Mouse (Mus musculus) forebrain, embryonic 10.5 days (tissue): ENCODE data around the gene Yif1a. TPM values are rescaled to one million over a fixed set of nuclear protein-coding genes. Genes with fewer than 3 reads are reported as not detected.
A peak's percentile ranks its signal among the peaks of the same experiment; 100 is the strongest.

Experiments
- DNase-seq: peaks from one replicate; pipeline ENCODE4 v3.0.0-alpha.2; 2017; ENCODE audit warnings: low spot score; ENCODE audit errors: extremely low spot score
- H3K27ac ChIP-seq: fragments of 300-500 bp; sonication (generic); 2 replicates; pipeline ENCODE4 v1.5.1; 2016; ENCODE audit warnings: mild to moderate bottlenecking
- H3K27me3 ChIP-seq: fragments of 300-500 bp; sonication (generic); 2 replicates; pipeline ENCODE4 v1.6.1; 2016; ENCODE audit warnings: mild to moderate bottlenecking; ENCODE audit not compliant: poor library complexity, severe bottlenecking
- H3K36me3 ChIP-seq: fragments of 300-500 bp; sonication (generic); replicated peaks from 2 replicates; pipeline ENCODE4 v1.6.1; 2016; ENCODE audit warnings: mild to moderate bottlenecking, moderate library complexity
- H3K4me1 ChIP-seq: fragments of 300-500 bp; sonication (generic); 2 replicates; pipeline ENCODE4 v1.6.1; 2016
- H3K4me3 ChIP-seq: fragments of 300-500 bp; sonication (generic); 2 replicates; pipeline ENCODE4 v1.5.1; 2016; ENCODE audit warnings: mild to moderate bottlenecking, moderate library complexity
- H3K9me3 ChIP-seq: fragments of 300-500 bp; sonication (generic); 2 replicates; pipeline ENCODE4 v1.6.1; 2016; ENCODE audit warnings: mild to moderate bottlenecking, moderate library complexity
- WGBS: fragments of 180-500 bp; shearing (Covaris S2); methylation state at CpG from one replicate; pipeline ENCODE4 v1.1.7; 2016; 5-methylcytosine and 5-hydroxymethylcytosine counted together
- polyA plus RNA-seq: library from polyadenylated mRNA; unstranded; fragments of >200 nt; fragmentation: Nextera tagmentation; extraction: Ambion mirVana; gene quantifications from 2 replicates; pipeline ENCODE4 v1.2.1, GENCODE M21; 2016

Gene Yif1a
- 67.1 and 74.2 TPM in 2 replicates for polyA plus RNA-seq

DNA sequence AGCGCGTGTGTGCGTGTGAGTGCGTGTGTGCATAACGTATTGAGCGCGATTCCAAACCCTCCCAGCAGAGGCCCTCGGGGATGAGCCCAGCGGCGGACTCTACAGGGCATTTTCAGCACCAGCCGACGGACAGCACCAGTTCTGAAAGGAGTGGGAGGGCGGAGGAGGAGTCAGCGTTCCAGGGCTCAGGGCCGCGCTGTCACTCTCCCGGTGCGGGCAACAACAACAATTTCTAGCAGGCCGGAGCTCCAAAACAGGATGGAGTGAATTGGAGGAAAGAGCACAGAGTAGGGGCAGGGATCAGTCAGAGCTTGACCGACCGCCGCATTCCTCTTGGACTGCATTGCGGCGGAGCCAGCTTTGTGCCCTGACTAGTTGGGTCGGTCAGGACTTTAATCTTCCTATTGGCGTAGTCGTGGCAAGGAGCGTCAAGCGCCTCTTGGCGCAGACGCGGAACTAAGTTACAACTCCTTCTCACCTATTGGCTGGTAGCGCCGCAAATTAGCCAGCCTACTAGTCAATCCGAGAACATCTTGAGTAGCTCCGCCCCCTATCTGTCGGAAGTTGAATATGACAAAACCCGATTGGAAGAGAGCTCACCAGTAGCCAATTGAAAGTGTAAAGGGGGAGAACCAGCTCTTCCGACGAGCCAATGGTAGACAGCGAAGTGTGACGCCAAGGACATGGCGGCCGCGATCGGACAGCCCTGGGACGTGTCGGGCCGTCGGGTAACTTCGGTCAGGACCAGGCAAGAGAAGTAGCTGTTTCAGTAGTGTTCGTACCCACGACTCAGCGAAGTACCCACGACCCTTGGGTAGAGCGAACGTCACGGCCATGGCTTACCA is at the start of gene Yif1a:
Gene Yif1a (plus strand): TSS at position 655 of the 845 bp plus-strand sequence.
- peak within 1 kb of the TSS; percentile 83 for H3K27ac ChIP-seq
- peak within 1 kb of the TSS; percentile 90 for H3K4me3 ChIP-seq
- H3K27me3 ChIP-seq: peaks cover 40% of the 10 kb centered on the region
- peak; percentile 93 for DNase-seq
- no peaks in the 10 kb centered on the region for H3K9me3 ChIP-seq
- WGBS: under 1% methylated on average over 58 of the region's 58 CpGs
- H3K36me3 ChIP-seq: peaks cover 34% of the 10 kb centered on the region
- H3K4me1 ChIP-seq: peaks cover 36% of the 10 kb centered on the region

DNA sequence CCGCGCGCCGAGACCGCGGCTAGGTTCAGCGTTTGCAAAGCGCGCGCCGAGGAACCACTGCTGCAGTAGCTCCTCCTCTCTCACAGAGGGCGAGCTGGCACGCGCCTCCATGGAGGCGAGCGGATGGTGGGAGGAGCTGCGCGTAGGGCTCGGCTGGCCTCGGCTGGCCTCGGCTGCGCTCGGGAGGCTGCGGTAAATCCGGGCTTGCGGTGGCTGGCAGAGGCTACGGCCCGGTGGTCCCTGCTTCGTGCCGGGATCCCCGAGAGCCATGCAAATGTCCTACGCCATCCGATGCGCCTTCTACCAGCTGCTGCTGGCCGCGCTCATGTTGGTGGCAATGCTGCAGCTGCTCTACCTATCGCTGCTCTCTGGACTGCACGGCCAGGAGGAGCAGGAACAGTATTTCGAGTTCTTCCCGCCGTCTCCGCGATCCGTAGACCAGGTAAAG is 49.6 kb upstream of the Yif1a start, which contains the start of the genes B4gat1 and AC124502.3:
Gene B4gat1 (plus strand): TSS at position 118 of the 448 bp plus-strand sequence.
Gene AC124502.3 (plus strand): TSS at position 183 of the 448 bp plus-strand sequence.
- Histone ChIP-seq H3K4me3 (peak within 1 kb of the TSS; percentile 92), H3K4me1 (peaks cover 57% of the 10 kb centered on the region), H3K27ac (peak within 1 kb of the TSS; percentile 94), H3K27me3 (peaks cover 11% of the 10 kb centered on the region), H3K36me3 (peaks cover 12% of the 10 kb centered on the region), H3K9me3 (no peaks in the 10 kb centered on the region)
- DNase-seq: peak; percentile 91
- under 1% methylated on average over 44 of the region's 44 CpGs for WGBS

DNA sequence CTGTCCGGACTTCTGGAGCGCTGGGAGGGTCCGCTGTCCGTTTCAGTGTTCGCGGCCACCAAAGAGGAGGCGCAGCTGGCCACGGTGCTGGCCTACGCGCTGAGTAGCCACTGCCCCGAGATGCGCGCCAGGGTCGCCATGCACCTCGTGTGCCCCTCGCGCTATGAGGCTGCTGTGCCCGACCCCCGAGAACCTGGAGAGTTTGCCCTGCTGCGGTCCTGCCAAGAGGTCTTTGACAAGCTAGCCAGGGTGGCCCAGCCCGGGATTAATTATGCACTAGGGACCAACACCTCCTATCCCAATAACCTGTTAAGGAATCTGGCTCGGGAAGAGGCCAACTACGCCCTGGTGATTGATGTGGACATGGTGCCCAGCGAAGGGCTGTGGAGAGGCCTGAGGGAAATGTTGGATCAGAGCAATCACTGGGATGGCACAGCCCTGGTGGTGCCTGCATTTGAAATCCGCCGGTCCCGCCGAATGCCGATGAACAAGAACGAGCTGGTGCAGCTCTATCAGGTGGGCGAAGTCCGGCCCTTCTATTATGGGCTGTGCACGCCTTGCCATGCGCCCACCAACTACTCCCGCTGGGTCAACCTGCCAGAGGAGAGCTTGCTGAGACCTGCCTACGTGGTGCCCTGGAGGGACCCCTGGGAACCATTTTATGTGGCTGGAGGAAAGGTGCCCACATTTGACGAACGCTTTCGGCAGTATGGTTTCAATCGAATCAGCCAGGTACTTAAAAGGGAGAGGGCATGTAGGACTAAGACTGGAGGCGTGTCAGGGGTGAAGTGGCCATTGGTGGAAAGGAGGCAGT is 48.8 kb upstream of the Yif1a start:
- H3K4me3 ChIP-seq: peak overlapping the region; percentile 92
- peaks cover 20% of the 10 kb centered on the region for H3K36me3 ChIP-seq
- no peaks in the 10 kb centered on the region for H3K9me3 ChIP-seq
- H3K27ac ChIP-seq: peak overlapping the region; percentile 94
- peaks cover 57% of the 10 kb centered on the region for H3K4me1 ChIP-seq
- WGBS: 13% methylated on average over 41 of the region's 41 CpGs
- H3K27me3 ChIP-seq: peaks cover 11% of the 10 kb centered on the region
- DNase-seq: no peak

DNA sequence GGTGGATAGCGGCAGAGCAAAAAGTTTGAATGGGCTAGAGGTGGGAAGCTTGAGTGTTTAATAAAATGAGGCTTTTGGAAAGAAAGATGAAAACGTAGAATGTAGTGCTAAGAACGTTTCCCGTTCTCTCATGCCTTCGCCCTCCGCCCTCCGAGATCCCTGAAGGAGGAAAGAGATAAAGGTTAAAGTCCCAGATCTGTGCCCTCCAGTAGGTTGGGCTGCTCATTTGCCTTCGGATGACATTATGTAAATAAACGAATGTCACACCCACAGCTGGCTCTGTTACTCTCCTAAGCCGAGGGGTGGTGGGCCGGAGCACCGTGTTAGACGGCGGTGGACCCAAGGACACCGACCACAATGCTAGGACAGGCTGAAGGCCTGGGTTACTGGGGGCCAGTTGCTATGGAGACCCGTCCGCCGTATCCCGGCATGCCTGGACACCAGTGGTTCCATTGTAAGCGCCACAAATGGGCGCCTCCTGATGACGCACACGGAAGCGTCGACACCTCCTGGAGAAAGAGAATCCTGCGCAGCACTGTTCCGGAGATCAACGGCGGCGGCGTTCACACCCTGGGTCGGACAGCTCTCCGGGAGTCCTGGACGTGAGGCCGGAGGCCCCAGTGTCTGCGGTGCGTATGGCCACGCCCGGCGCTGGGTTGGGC is 47.3 kb upstream of the Yif1a start, which contains the start of gene Brms1:
Gene Brms1 (plus strand): TSS at position 493 of the 662 bp plus-strand sequence.
- H3K9me3 ChIP-seq: no peaks in the 10 kb centered on the region
- H3K36me3 ChIP-seq: peaks cover 32% of the 10 kb centered on the region
- WGBS: 10% methylated on average over 40 of the region's 40 CpGs
- H3K4me3 ChIP-seq: peak within 1 kb of the TSS; percentile 92
- peaks cover 56% of the 10 kb centered on the region for H3K4me1 ChIP-seq
- DNase-seq: peak; percentile 94
- H3K27me3 ChIP-seq: peaks cover 11% of the 10 kb centered on the region
- H3K27ac ChIP-seq: peak within 1 kb of the TSS; percentile 84

DNA sequence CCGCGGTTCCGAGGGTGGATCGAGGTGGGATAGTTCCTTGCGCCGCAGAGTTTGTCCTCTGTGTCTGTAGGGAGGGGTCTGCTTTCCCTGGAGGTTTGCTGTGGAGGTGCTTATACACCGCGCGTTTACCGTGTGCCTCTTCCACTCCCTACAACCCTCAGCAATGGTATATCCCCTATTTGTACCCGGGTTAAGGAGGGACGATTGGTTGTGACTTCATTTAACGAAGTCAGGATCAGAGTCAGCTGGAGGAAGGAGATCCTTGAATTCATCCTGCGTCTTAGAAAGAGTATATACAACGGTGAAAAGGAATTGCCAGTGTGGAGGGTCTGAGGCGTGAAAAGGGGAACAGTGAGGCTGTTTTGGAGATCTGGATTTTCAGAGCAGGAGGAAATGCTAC is 46.8 kb upstream of the Yif1a start:
- Histone ChIP-seq H3K9me3 (no peaks in the 10 kb centered on the region), H3K4me1 (peaks cover 53% of the 10 kb centered on the region), H3K27ac (peak overlapping the region; percentile 84), H3K4me3 (peak overlapping the region; percentile 92), H3K36me3 (peaks cover 38% of the 10 kb centered on the region), H3K27me3 (peaks cover 11% of the 10 kb centered on the region)
- DNase-seq: no peak
- WGBS: 3% methylated on average over 16 of the region's 16 CpGs

DNA sequence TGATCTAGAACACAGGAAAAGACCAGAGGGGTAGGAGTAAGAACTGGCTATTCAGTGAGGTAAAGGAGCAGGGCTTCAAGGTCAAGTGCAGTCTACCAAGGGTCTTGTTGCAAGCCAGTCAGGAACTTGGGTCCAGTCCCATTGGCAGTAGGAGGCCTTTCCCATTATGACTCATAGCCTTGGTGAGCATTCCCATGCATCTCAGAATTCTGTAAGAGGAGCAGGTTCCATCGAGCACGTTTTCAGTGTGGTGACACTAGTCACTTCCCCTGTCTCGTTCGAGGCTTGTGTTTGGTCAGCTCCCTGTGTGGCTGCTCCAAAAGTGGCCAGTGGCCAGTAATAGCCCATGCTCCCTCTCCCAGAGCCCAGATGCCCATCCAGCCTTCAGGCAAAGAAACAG is 42.8 kb upstream of the Yif1a start:
- DNase-seq: no peak
- WGBS: 79% methylated on average over 4 of the region's 4 CpGs
- Histone ChIP-seq H3K4me3 (no peak overlapping the region), H3K9me3 (no peaks in the 10 kb centered on the region), H3K4me1 (peaks cover 39% of the 10 kb centered on the region), H3K27ac (no peak overlapping the region), H3K27me3 (peaks cover 7% of the 10 kb centered on the region), H3K36me3 (peaks cover 71% of the 10 kb centered on the region)

DNA sequence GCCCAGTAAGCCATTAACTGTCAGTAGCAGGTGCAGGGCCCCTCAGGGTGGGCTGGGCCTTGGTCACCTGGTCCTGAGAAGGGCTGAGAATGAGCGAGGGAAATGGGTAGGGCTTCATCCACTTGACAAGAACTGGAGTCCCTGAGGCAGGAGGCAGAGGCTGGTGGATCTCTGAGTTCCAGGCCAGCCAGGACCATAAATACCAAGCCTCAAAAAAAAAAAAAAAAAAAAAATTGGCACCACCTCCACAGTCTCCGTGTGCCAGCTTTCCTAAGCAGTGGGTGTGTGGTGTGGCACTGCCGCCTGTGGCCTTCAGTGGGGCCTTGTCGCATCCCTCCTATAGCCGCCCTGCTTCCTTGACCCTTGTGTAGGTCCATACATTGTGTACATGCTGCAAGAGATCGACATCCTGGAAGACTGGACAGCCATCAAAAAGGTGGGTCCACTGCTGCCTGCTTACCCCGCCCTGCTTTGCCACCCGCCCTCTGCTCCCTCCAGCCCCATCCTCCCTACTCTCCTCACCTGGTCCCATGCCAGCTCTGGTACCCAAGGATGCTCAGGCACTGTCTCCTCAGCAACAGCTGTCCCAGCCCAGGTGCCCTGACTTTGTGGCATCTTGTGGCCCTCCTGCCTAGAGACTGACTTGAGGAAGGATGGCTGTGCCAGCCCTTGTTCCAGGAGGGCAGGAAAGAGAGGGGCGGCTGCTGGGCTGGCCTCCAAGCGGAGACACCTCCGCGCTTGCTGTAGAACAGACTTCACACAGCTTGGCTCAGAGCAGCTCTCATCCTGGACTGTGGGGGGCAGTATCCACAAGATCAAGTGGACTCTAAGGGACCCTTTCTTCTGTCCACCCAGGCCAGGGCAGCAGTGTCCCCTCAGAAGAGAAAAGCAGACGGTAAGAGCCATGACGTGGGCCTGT is 39.9 kb upstream of the Yif1a start:
- no peaks in the 10 kb centered on the region for H3K9me3 ChIP-seq
- H3K4me1 ChIP-seq: peaks cover 39% of the 10 kb centered on the region
- peaks cover 35% of the 10 kb centered on the region for H3K27me3 ChIP-seq
- DNase-seq: no peak
- WGBS: 86% methylated on average over 14 of the region's 14 CpGs
- H3K27ac ChIP-seq: no peak overlapping the region; the same call in 1 of the 2 replicates
- no peak overlapping the region for H3K4me3 ChIP-seq
- H3K36me3 ChIP-seq: peaks cover 63% of the 10 kb centered on the region

DNA sequence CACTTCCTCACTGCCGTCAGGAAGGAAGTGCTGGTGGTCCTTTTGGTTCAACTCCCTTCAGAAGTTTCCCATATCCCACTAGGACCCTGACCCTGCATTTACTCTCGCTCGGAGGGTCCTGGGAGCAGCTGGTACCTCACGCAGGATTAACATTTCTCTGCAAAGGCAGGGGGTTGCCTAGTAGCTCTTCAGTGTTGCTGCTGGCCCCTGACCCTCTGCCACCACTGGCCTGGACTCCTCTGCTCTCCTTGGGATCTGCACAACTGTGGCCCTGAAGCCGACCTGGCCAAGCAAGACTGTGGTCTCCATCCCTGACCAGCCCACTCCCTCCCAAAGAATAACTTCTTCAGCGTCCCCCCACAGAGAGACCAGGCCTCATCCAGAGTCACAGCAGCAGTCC is 39.0 kb upstream of the Yif1a start:
- 72% methylated on average over 6 of the region's 6 CpGs for WGBS
- Histone ChIP-seq H3K4me3 (no peak overlapping the region), H3K27ac (no peak overlapping the region), H3K27me3 (peaks cover 42% of the 10 kb centered on the region), H3K4me1 (peaks cover 43% of the 10 kb centered on the region), H3K36me3 (peaks cover 53% of the 10 kb centered on the region), H3K9me3 (no peaks in the 10 kb centered on the region)
- DNase-seq: no peak

DNA sequence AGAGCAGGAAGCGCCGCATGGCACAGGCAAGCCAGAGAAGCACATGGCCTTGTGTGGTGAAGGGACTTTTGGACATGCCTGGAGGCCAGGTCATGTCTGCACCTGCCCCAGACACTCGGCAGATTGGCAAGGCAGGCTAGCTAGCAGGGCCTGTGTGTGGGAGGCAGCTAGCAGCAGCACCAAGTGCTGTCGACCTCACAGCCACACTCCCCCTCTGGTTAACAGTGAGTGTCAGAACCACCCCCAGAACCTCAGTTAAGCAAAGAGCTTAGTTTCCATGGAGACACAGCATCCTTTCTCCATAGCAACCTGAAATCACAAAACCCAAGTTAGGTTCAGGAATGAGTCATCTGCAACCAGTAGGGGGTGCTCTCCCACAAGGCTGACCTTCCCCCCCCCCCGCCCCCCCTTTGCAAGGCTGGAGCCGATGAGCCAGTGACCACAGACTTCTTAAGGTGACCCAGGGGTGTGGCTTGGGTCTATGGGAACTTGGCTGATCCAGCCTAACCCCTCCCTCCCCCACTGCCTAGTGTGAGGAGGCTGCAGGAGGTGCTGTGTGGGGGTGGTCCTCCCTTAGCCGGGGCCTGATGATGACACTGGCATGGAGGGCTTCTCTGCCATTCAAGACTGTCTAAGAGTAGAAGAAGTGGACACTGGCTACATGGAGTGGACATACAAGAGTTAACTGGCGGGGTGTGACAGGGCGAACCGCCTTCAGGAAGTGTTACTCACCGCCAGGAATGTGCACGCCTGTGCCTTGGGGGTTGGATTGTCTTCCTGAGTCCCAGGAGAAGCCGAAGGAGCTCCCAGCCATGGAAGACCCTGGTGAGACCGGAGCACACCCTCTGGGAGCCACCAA is 38.1 kb upstream of the Yif1a start, which contains the start of gene Rin1:
Gene Rin1 (plus strand): TSS at position 435 of the 859 bp plus-strand sequence.
- peak within 1 kb of the TSS; percentile 37 for H3K4me3 ChIP-seq
- peak within 1 kb of the TSS; percentile 69 for H3K27ac ChIP-seq

DNA sequence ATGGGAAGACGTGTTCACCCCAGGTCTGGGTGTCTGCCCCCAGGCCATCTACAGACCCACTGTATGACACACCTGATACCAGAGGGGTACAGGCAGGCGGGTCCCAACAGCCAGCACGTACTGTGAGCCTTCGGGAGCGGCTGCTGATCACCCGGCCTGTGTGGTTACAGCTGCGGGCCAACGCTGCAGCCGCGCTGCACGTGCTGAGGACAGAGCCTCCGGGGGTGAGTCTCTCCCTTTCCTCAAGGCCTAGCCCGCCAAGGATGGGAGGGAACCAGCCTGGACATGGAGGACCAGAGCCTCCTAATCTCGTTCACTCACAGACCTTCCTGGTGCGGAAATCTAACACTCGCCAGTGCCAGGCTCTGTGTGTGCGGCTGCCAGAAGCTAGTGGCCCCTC is 37.3 kb upstream of the Yif1a start:
- 8% methylated on average over 17 of the region's 17 CpGs for WGBS

More for the DNA sequence above, 38.1 kb upstream of the Yif1a start, which contains the start of gene Rin1:
- Histone ChIP-seq H3K27me3 (peaks cover 46% of the 10 kb centered on the region), H3K9me3 (no peaks in the 10 kb centered on the region), H3K4me1 (peaks cover 43% of the 10 kb centered on the region), H3K36me3 (peaks cover 46% of the 10 kb centered on the region)
- WGBS: 15% methylated on average over 14 of the region's 14 CpGs
- peak; percentile 66 for DNase-seq

More for the DNA sequence above, 37.3 kb upstream of the Yif1a start:
- Histone ChIP-seq H3K27ac (peak overlapping the region; percentile 69), H3K4me3 (peak overlapping the region; percentile 37), H3K4me1 (peaks cover 44% of the 10 kb centered on the region), H3K27me3 (peaks cover 46% of the 10 kb centered on the region), H3K36me3 (peaks cover 39% of the 10 kb centered on the region), H3K9me3 (no peaks in the 10 kb centered on the region)
- no peak for DNase-seq
